9 mouse cellular contexts compared by ENCODE assay signal in genomic region chr2:68367944-68368343, GRCm38 (mm10).
DNase-seq lines count a peak whose midpoint lies in the region; ATAC-seq and TF ChIP-seq lines count a peak whose summit lies in the region.
"Had no signal": no experiment of that assay in that cellular context is flagged by ENCODE, and none has a peak within 500 bp of the region (broad histone marks: within the 10 kb centered on the region; RNA-seq: fewer than 3 reads in every experiment).

No protein-coding gene starts in this region.

- H3K36me3 ChIP-seq in heart, embryonic 13.5 days, result peaks cover 18% of the 10 kb centered on the region
- H3K36me3 ChIP-seq in midbrain, postnatal 0 days (ENCODE audit: insufficient read depth, low read length), result no peaks in the 10 kb centered on the region

- TF ChIP-seq CTCF in midbrain, postnatal 0 days (IDR thresholded peaks at IDR 0.05), result no peak

- ATAC-seq in heart, embryonic 13.5 days (ENCODE audit: extremely low read depth, insufficient number of reproducible peaks, low FRiP score, low TSS enrichment), result no peak
- ATAC-seq in midbrain, postnatal 0 days (ENCODE audit: low FRiP score), result no peak
- ATAC-seq: intestine, postnatal 0 days had no signal

- no peak overlapping the region; the same call in 1 of the 2 replicates for H3K9ac ChIP-seq in heart, embryonic 13.5 days
- no peak overlapping the region for H3K9ac ChIP-seq in midbrain, postnatal 0 days (replicated peaks; ENCODE audit: low read length, poor library complexity, severe bottlenecking)

- H3K4me1 ChIP-seq in heart, embryonic 13.5 days, result peaks cover 73% of the 10 kb centered on the region
- no peaks in the 10 kb centered on the region for H3K4me1 ChIP-seq in midbrain, postnatal 0 days (ENCODE audit: insufficient read depth, low read length)

- H3K4me3 ChIP-seq in heart, embryonic 13.5 days, result no peak overlapping the region
- no peak overlapping the region for H3K4me3 ChIP-seq in midbrain, postnatal 0 days (ENCODE audit: low read depth, low read length)

- no peak overlapping the region for H3K4me2 ChIP-seq in heart, embryonic 13.5 days
- H3K4me2 ChIP-seq in midbrain, postnatal 0 days (ENCODE audit: low read depth, low read length, poor library complexity, severe bottlenecking), result 0 out of 2 replicates have a peak overlapping the region, but pooled peaks have one; percentile 4

- peak overlapping the region; percentile 45 for H3K27ac ChIP-seq in heart, embryonic 13.5 days (replicated peaks)
- no peak overlapping the region for H3K27ac ChIP-seq in midbrain, postnatal 0 days (ENCODE audit: low read depth, low read length)

- no peaks in the 10 kb centered on the region for H3K27me3 ChIP-seq in heart, embryonic 13.5 days (replicated peaks)
- H3K27me3 ChIP-seq in midbrain, postnatal 0 days (ENCODE audit: insufficient read depth, low read length), result no peaks in the 10 kb centered on the region

- no peak for DNase-seq in heart, adult 9 months (ENCODE audit: low spot score in 2 of 2)
- DNase-seq in adrenal gland, postnatal 10 days, result peak; percentile 60
- DNase-seq in frontal cortex, postnatal 36 days (ENCODE audit: low spot score in 2 of 2), result peak; percentile 68 to 78
- no peak for DNase-seq in midbrain, postnatal 0 days (ENCODE audit: low spot score)
- no peak for DNase-seq in adipocyte (ENCODE audit: low spot score)
- DNase-seq in thymus, adult 18-20 months, result no peak
- DNase-seq in thymus, postnatal 0 days (ENCODE audit: low spot score), result no peak

- H3K9me3 ChIP-seq in heart, embryonic 13.5 days, result no peaks in the 10 kb centered on the region
- no peaks in the 10 kb centered on the region for H3K9me3 ChIP-seq in midbrain, postnatal 0 days (ENCODE audit: low read length)

- 45% methylated on average over 13 of the region's 13 CpGs for WGBS in heart, embryonic 13.5 days
- WGBS in midbrain, postnatal 0 days, result 48% methylated on average over 13 of the region's 13 CpGs

Comparison
In these comparisons a context has a peak if more than half of its experiments do, and no peak if none do; other contexts are left out.
1. DNase-seq: peak in adrenal gland, postnatal 10 days (single experiment) and frontal cortex, postnatal 36 days (2 of 2); none in heart, adult 9 months (0 of 2), midbrain, postnatal 0 days (single experiment), adipocyte (single experiment), thymus, adult 18-20 months (0 of 2) and thymus, postnatal 0 days (single experiment).